Mouse (Mus musculus) bone marrow macrophage, adult 2 months (primary cell): ENCODE results near the gene Mex3a. TPM values are rescaled to one million over a fixed set of nuclear protein-coding genes. Genes with fewer than 3 reads are reported as not detected.

Source experiments
- H3K27ac ChIP-seq: 2 replicates; pipeline ENCODE4 v1.5.1; 2012; ENCODE audit warnings: low read depth, low read length; ENCODE audit not compliant: insufficient read depth
- H3K4me1 ChIP-seq: 2 replicates; pipeline ENCODE4 v1.6.1; 2012; ENCODE audit warnings: low read length; ENCODE audit not compliant: control insufficient read depth, insufficient read depth
- H3K4me3 ChIP-seq: 2 replicates; pipeline ENCODE4 v1.5.1; 2012; ENCODE audit warnings: mild to moderate bottlenecking, low read length, moderate library complexity; ENCODE audit not compliant: insufficient read depth
- CTCF ChIP-seq: IDR thresholded peaks from 2 replicates; pipeline ENCODE4 v1.5.1; 2012; ENCODE audit warnings: low read depth, mild to moderate bottlenecking, low read length, moderate library complexity
- POLR2A ChIP-seq: IDR thresholded peaks from 2 replicates; pipeline ENCODE4 v1.6.1; 2012; ENCODE audit warnings: mild to moderate bottlenecking, low read depth, low read length, borderline replicate concordance
- polyA plus RNA-seq: library from polyadenylated mRNA; stranded (reverse); fragments of >200 nt; gene quantifications from 2 replicates; pipeline ENCODE4 v1.2.4, GENCODE M21; 2012; ENCODE audit not compliant: missing spikeins, insufficient read depth, insufficient read length

The Mex3a gene
- polyA plus RNA-seq, 1 experiment, result 0.16 TPM

- TF ChIP-seq POLR2A (no peak), CTCF (no peak)
- Histone ChIP-seq H3K4me1 (peaks cover 44% of the 10 kb centered on the region), H3K4me3 (no peak overlapping the region), H3K27ac (peak overlapping the region; percentile 92)
Observed at GRCm38 (mm10) chr3:88495741-88496415, 36.3 kb upstream of the Mex3a start.

GRCm38 (mm10) chr3:88499580-88499979 is 32.6 kb upstream of the Mex3a start:
- TF ChIP-seq POLR2A (no peak), CTCF (no peak)
- no peak overlapping the region for H3K27ac ChIP-seq
- peak overlapping the region; percentile 96 for H3K4me3 ChIP-seq
- H3K4me1 ChIP-seq, result peaks cover 44% of the 10 kb centered on the region

GRCm38 (mm10) chr3:88500087-88500486 is 32.1 kb upstream of the Mex3a start:
- Histone ChIP-seq H3K27ac (0 out of 2 replicates have a peak overlapping the region, but pooled peaks have one; percentile 6), H3K4me3 (peak overlapping the region; percentile 96), H3K4me1 (peaks cover 45% of the 10 kb centered on the region)
- TF ChIP-seq CTCF (no peak), POLR2A (no peak)

GRCm38 (mm10) chr3:88500655-88501365 is 31.4 kb upstream of the Mex3a start:
- Histone ChIP-seq H3K4me3 (peak overlapping the region; percentile 96), H3K4me1 (peaks cover 45% of the 10 kb centered on the region), H3K27ac (peak overlapping the region; percentile 6)
- TF ChIP-seq POLR2A, result no peak
- TF ChIP-seq CTCF, result no peak

GRCm38 (mm10) chr3:88501366-88502030 is 30.7 kb upstream of the Mex3a start:
- no peak for TF ChIP-seq CTCF
- H3K4me1 ChIP-seq, result peaks cover 45% of the 10 kb centered on the region
- H3K27ac ChIP-seq, result peak overlapping the region; percentile 92
- peak overlapping the region; percentile 96 for H3K4me3 ChIP-seq

GRCm38 (mm10) chr3:88502031-88502571 is 30.1 kb upstream of the Mex3a start:
- Histone ChIP-seq H3K4me3 (peak overlapping the region; percentile 96), H3K27ac (peak overlapping the region; percentile 92), H3K4me1 (peaks cover 45% of the 10 kb centered on the region)
- TF ChIP-seq CTCF (no peak), POLR2A (no peak)

GRCm38 (mm10) chr3:88502641-88503504 is 29.3 kb upstream of the Mex3a start:
- H3K4me1 ChIP-seq, result peaks cover 38% of the 10 kb centered on the region
- peak overlapping the region; percentile 96 for H3K4me3 ChIP-seq
- TF ChIP-seq CTCF (no peak), POLR2A (peak; percentile 97)
- H3K27ac ChIP-seq, result peak overlapping the region; percentile 92

DNA sequence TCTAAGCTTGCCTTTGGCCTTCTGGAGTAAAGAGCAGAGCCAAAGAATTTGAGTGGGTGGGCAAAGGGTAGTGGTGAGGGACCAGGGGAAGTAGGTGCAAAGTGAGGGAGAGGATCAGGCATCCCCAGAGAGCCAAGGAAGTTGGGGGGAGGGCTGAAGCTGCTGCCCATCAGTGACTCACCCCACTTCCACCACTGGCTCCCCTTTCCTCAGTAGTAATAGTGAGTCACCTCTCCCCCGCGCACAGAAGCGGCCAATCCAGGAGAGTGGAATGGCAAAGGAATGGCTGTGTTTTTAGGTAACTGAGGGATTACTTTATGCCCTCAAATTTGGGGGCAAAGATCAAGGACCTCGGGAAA is 28.7 kb upstream of the Mex3a start:
- H3K27ac ChIP-seq, result peak overlapping the region; percentile 92
- H3K4me3 ChIP-seq, result peak overlapping the region; percentile 20
- TF ChIP-seq CTCF (no peak), POLR2A (no peak)
- H3K4me1 ChIP-seq, result peaks cover 34% of the 10 kb centered on the region
